Mouse (Mus musculus): Measurements from ENCODE around the gene Cuedc2. TPM values are rescaled to one million over a fixed set of nuclear protein-coding genes. Genes with fewer than 3 reads are reported as not detected.

Cuedc2 gene
- polyA plus RNA-seq (2017; shearing (Covaris generic)): 25.9 TPM

GRCm38 (mm10) chr19:46338331-46338936 is at the start of gene Cuedc2:
Gene Cuedc2 (minus strand): TSS chr19:46338702.

GRCm38 (mm10) chr19:46350168-46350932 is 11.8 kb upstream of the Cuedc2 start, which contains the start of gene 2310034G01Rik:
Gene 2310034G01Rik (minus strand): TSS chr19:46350302.

DNA sequence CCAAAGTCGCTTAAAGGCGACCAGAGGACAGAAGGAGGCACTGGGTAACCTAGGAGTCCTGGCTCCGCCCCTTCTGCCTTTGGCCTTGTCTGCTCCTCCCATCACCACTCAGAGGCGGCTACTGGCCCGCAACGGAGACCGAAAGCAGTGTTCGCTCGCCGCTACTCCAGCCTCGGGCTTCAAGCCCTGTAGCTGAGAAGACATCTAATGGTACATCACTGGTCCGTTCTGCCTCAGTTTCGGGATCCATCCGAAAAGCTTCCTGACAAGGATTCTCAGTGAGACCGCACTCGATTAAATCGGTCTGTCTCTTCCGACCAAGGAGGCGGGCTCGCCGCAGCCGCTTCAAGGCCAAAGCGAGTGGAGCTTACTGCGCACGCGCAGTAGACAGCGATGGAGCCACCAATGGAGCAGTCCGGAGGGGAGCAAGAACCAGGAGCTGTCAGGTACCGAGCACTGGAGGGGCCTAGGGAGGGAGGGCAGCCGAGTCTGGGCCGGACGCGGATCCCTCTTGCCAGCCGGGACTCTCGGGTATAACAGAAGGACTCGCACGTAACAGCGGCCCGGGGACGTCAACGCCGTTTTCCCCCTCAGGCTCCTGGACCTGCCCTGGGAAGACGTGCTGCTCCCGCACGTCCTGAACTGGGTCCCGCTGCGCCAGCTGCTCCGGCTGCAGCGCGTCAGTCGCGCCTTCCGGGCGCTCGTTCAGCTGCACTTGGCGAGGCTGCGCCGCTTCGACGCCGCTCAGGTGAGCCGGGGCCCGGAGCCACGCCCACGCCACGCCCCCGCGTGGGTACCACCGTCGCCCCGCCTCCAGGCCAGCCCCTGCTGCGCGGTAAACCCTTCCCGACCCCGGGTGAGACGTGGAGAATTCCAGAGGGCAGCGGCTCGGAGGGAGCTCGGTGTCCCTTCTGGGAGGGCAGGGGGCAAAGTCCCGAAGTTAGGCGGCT is 10.1 kb downstream of the Cuedc2 start, which contains the start of gene Fbxl15:
TSS of gene Fbxl15 (plus strand) at position 104 of the 950 bp plus-strand sequence.

GRCm38 (mm10) chr19:46326756-46327305 is 11.7 kb downstream of the Cuedc2 start, which contains the start of gene Psd:
Gene Psd (minus strand): TSS chr19:46327156.

DNA sequence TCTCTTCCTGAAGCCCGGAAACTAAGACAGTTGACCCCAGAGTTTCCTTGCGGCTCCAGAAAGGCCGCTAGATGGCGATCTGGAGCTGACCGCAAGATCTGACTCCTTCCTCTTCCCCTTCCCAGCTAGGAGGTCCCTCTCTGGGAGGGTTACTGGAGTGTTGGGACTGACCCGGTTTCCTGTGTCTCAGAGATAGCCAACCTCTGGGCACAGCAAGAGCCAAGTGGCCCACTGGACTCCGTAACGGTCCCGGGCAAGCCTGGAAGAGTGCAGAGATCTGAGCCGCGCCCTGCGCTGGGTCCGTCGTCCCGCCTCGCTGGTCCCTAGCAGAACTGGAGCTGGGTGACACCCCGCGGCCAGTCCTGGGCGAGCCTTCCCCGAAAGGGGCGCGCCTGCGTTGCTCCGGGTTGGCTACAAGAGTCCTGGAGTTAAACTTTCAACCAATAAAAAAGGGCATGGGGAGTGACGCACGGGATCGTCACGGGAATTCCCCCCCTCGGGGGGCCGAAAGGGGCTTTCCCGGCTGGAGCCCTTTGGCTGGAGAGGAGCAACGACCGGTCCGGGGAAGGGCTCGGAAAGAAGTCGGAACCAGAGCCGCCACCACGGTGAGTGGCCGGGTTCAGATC is 34.2 kb downstream of the Cuedc2 start, which contains the start of gene Nfkb2:
TSS of gene Nfkb2 (plus strand) at position 105 of the 626 bp plus-strand sequence.

Other genes starting within 250 kb of the Cuedc2 start
- not detected for gene Elovl3, start 206.8 kb downstream of the Cuedc2 start, polyA plus RNA-seq (2017; shearing (Covaris generic))
- gene Pitx3, start 190.4 kb downstream of the Cuedc2 start, polyA plus RNA-seq (2017; shearing (Covaris generic)): not detected
- 63.1 TPM for gene Gbf1, start 186.2 kb downstream of the Cuedc2 start, polyA plus RNA-seq (2017; shearing (Covaris generic))
- gene Nfkb2, start 34.4 kb downstream of the Cuedc2 start, polyA plus RNA-seq (2017; shearing (Covaris generic)): 117 TPM
- gene Psd, start 11.5 kb downstream of the Cuedc2 start, polyA plus RNA-seq (2017; shearing (Covaris generic)): 7.2 TPM
- 9.0 TPM for gene Fbxl15, start 10.5 kb downstream of the Cuedc2 start, polyA plus RNA-seq (2017; shearing (Covaris generic))
- gene Mfsd13a, start 2.4 kb upstream of the Cuedc2 start, polyA plus RNA-seq (2017; shearing (Covaris generic)): 1.4 TPM
- gene 2310034G01Rik, start 11.6 kb upstream of the Cuedc2 start, polyA plus RNA-seq (2017; shearing (Covaris generic)): not detected
- gene Actr1a, start 57.0 kb upstream of the Cuedc2 start, polyA plus RNA-seq (2017; shearing (Covaris generic)): 110 TPM
- 29.5 TPM for gene Sufu, start 58.2 kb upstream of the Cuedc2 start, polyA plus RNA-seq (2017; shearing (Covaris generic))
- gene Trim8, start 163.0 kb upstream of the Cuedc2 start, polyA plus RNA-seq (2017; shearing (Covaris generic)): 55.7 TPM
- 11.1 TPM for gene Arl3, start 234.5 kb upstream of the Cuedc2 start, polyA plus RNA-seq (2017; shearing (Covaris generic))
- gene Sfxn2, start 234.7 kb upstream of the Cuedc2 start, polyA plus RNA-seq (2017; shearing (Covaris generic)): 13.0 TPM